Mouse (Mus musculus) kidney, postnatal 4 days (tissue): ENCODE data around the gene P2rx5.

ENCODE experiments used
- DNase-seq, 2 experiments: peaks; one replicate each; pipeline ENCODE4 v3.0.0; 2021; ENCODE audit warnings: mixed read lengths in 2 of 2

P2rx5 gene

GRCm38 (mm10) chr11:73159957-73160810 is at the start of gene P2rx5:
Gene P2rx5 (plus strand): TSS chr11:73160421.
- peak; percentile 69 to 83 for DNase-seq

- no peak for DNase-seq
These were observed 48.8 kb upstream of the P2rx5 start for GRCm38 (mm10) chr11:73111414-73111813.

GRCm38 (mm10) chr11:73126495-73126894 is 33.7 kb upstream of the P2rx5 start:
- no peak for DNase-seq

- peak; percentile 9 to 27 for DNase-seq
These were observed 29.2 kb upstream of the P2rx5 start for GRCm38 (mm10) chr11:73131020-73131419.

- no peak for DNase-seq
These were observed 27.2 kb upstream of the P2rx5 start for GRCm38 (mm10) chr11:73132999-73133398.

GRCm38 (mm10) chr11:73134222-73134621 is 26.0 kb upstream of the P2rx5 start:
- DNase-seq = no peak

- DNase-seq = no peak
These were observed 23.6 kb upstream of the P2rx5 start for GRCm38 (mm10) chr11:73136587-73136986.

GRCm38 (mm10) chr11:73137116-73137515 is 23.1 kb upstream of the P2rx5 start:
- peak in 1 of 2 experiments; percentile 38 for DNase-seq

- peak; percentile 96 for DNase-seq
These were observed 22.4 kb upstream of the P2rx5 start, which contains the start of gene Haspin for GRCm38 (mm10) chr11:73137591-73138501. Gene Haspin (minus strand): TSS chr11:73138294.

- DNase-seq = no peak
These were observed 15.9 kb upstream of the P2rx5 start for GRCm38 (mm10) chr11:73144261-73144681.

GRCm38 (mm10) chr11:73146026-73146974 is 13.9 kb upstream of the P2rx5 start:
- DNase-seq = no peak

GRCm38 (mm10) chr11:73146975-73147365 is 13.3 kb upstream of the P2rx5 start:
- no peak for DNase-seq

GRCm38 (mm10) chr11:73148209-73148608 is 12.0 kb upstream of the P2rx5 start:
- no peak for DNase-seq

- DNase-seq = no peak
These were observed 5.2 kb upstream of the P2rx5 start for GRCm38 (mm10) chr11:73155071-73155470.

- peak; percentile 35 to 61 for DNase-seq
These were observed 585 bp downstream of the P2rx5 start for GRCm38 (mm10) chr11:73160811-73161200.

- DNase-seq = no peak
These were observed 1.4 kb downstream of the P2rx5 start for GRCm38 (mm10) chr11:73161616-73162015.

- DNase-seq = no peak
These were observed 2.1 kb downstream of the P2rx5 start for GRCm38 (mm10) chr11:73162284-73162683.

- DNase-seq = peak in 1 of 2 experiments; percentile 19
These were observed 7.8 kb downstream of the P2rx5 start for GRCm38 (mm10) chr11:73168071-73168470.

- peak in 1 of 2 experiments; percentile 37 for DNase-seq
These were observed 8.4 kb downstream of the P2rx5 start for GRCm38 (mm10) chr11:73168576-73168975.

- DNase-seq = peak; percentile 83 to 86
These were observed 9.0 kb downstream of the P2rx5 start for GRCm38 (mm10) chr11:73169231-73169630.

- peak; percentile 52 to 68 for DNase-seq
These were observed 12.0 kb downstream of the P2rx5 start for GRCm38 (mm10) chr11:73172186-73172585.

- peak; percentile 63 to 80 for DNase-seq
These were observed 15.4 kb downstream of the P2rx5 start for GRCm38 (mm10) chr11:73175612-73176011.
